Mouse (Mus musculus): ENCODE measurements around the gene Bag1. TPM values are rescaled to one million over a fixed set of nuclear protein-coding genes. Genes with fewer than 3 reads are reported as not detected.
A peak's percentile ranks its signal among the peaks of the same experiment; 100 is the strongest.

Gene Bag1
- 199 and 217 TPM in 2 replicates for polyA plus RNA-seq (2014; fragmentation: Nextera tagmentation; extraction: Ambion mirVana)

DNA sequence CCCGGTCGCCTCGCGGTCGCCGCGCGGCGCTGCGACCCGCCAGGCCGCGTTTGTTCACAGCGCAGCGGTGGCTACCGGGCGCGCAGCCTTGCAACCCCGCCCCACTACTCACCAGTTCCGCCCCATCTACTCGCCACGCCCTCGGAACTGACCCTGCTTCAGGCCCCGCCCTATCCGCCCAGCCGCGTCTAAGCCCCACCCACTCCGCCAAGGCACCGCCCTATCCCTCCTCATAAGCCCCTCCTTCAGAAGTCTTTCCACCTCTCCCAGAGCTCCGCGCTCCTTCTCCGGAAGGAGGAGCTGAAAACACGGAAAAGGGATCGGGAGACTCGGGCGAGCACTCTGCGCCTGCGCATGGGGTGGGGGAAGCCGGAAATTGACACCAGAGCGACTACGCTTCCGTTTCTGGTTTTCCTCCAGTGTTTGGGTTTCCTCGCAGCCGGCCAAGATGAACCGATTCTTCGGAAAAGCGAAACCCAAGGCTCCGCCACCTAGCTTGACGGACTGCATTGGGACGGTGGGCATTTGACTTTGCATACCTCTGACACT lies at the start of gene Bag1, which contains the start of gene Chmp5:
TSS of gene Bag1 (minus strand) at position 135 of the 549 bp plus-strand sequence.
TSS of gene Chmp5 (plus strand) at position 248 of the 549 bp plus-strand sequence.
- ATAC-seq (replicated peaks; ENCODE audit: insufficient number of reproducible peaks, low FRiP score, low TSS enrichment), result peak; percentile 99
- Histone ChIP-seq H3K4me1 (ENCODE audit: control insufficient read depth, insufficient read depth, low read length) (peaks cover 17% of the 10 kb centered on the region), H3K4me2 (peak within 1 kb of the TSS; percentile 95), H3K9ac (ENCODE audit: low read depth, low read length) (peak within 1 kb of the TSS; percentile 93), H3K27me3 (ENCODE audit: control insufficient read depth, insufficient read depth, low read length) (no peaks in the 10 kb centered on the region), H3K27ac (ENCODE audit: low read depth, low read length) (peak within 1 kb of the TSS; percentile 84), H3K4me3 (ENCODE audit: low read depth, low read length) (peak within 1 kb of the TSS; percentile 97), H3K9me3 (replicated peaks; ENCODE audit: control insufficient read depth, low read length) (no peaks in the 10 kb centered on the region), H3K36me3 (ENCODE audit: control insufficient read depth, insufficient read depth, low read length) (peaks cover 29% of the 10 kb centered on the region)
- WGBS (ENCODE audit: insufficient replicate concordance), result 1% methylated on average over 50 of the region's 50 CpGs

DNA sequence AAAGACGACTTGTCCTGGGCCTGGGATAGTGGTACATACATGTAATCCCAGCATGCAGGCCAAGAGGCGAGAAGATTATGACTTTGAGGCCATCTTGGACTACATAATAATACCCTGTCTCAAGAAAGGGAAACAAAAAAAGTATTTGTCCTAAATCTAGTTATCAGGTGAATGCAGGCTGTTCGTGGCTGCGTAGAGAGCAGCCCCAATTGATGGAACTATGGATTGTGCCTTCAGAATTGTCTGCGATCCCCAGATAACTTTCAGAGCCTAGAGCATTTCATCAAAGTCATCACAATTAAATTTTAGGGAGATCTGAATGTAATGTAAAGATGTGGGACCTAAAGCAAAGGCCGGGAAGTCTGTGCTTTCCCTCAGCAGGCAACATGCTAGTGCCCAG lies 48.2 kb upstream of the Bag1 start:
- 93% methylated on average over 6 of the region's 6 CpGs for WGBS (ENCODE audit: insufficient replicate concordance)
- no peaks in the 10 kb centered on the region for H3K27me3 ChIP-seq (ENCODE audit: control insufficient read depth, insufficient read depth, low read length)
- ATAC-seq (replicated peaks; ENCODE audit: insufficient number of reproducible peaks, low FRiP score, low TSS enrichment), result no peak
- no peaks in the 10 kb centered on the region for H3K9me3 ChIP-seq (replicated peaks; ENCODE audit: control insufficient read depth, low read length)
- H3K4me3 ChIP-seq (ENCODE audit: low read depth, low read length), result no peak overlapping the region
- H3K36me3 ChIP-seq (ENCODE audit: control insufficient read depth, insufficient read depth, low read length), result peaks cover 56% of the 10 kb centered on the region
- H3K27ac ChIP-seq (ENCODE audit: low read depth, low read length), result no peak overlapping the region
- H3K4me2 ChIP-seq, result no peak overlapping the region
- H3K9ac ChIP-seq (ENCODE audit: low read depth, low read length), result no peak overlapping the region
- H3K4me1 ChIP-seq (ENCODE audit: control insufficient read depth, insufficient read depth, low read length), result no peaks in the 10 kb centered on the region

DNA sequence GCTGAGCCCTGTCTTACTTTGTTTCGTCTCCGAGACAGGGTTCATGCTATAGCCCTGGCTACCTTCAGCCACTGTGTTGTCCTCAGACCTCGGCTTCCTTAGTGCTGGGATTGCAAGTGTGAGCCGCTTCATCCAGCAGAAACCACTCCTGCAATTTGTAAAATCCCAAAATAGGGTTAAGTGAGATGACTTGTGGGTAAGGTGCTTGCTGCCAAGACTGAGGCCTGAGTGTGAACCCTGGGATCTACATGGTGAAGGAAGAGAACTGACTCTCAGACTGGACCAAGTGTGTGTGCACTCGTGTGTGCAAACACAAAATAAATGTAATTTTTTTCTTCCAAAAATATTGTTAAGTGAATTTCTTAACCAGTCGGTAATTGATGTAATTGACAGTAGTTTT lies 41.5 kb upstream of the Bag1 start:
- H3K4me1 ChIP-seq (ENCODE audit: control insufficient read depth, insufficient read depth, low read length), result no peaks in the 10 kb centered on the region
- no peak for ATAC-seq (replicated peaks; ENCODE audit: insufficient number of reproducible peaks, low FRiP score, low TSS enrichment)
- no peaks in the 10 kb centered on the region for H3K9me3 ChIP-seq (replicated peaks; ENCODE audit: control insufficient read depth, low read length)
- no peak overlapping the region for H3K4me2 ChIP-seq
- H3K4me3 ChIP-seq (ENCODE audit: low read depth, low read length), result no peak overlapping the region
- H3K27ac ChIP-seq (ENCODE audit: low read depth, low read length), result no peak overlapping the region
- no peaks in the 10 kb centered on the region for H3K27me3 ChIP-seq (ENCODE audit: control insufficient read depth, insufficient read depth, low read length)
- peaks cover 51% of the 10 kb centered on the region for H3K36me3 ChIP-seq (ENCODE audit: control insufficient read depth, insufficient read depth, low read length)
- 87% methylated on average over 6 of the region's 6 CpGs for WGBS (ENCODE audit: insufficient replicate concordance)
- no peak overlapping the region for H3K9ac ChIP-seq (ENCODE audit: low read depth, low read length)

DNA sequence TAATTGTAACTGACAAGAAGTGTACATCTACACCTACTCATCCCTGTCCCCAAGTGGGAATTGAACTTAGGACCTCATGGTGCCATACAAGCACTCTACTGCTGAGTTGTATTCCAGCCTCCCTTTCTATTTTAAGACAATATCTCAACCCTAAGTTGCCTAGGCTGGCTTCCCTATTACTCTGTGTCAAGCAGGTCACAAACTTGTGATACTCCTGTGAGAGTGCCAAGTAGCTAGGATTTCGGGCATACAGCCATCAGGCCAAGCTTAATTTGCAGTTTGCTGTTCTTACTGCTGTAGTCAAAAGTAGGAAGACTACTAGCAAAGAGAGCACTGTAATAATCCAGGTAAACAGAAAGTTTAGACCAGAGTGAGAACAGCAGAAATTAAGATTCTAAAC lies 35.6 kb upstream of the Bag1 start:
- Histone ChIP-seq H3K9ac (ENCODE audit: low read depth, low read length) (no peak overlapping the region), H3K27me3 (ENCODE audit: control insufficient read depth, insufficient read depth, low read length) (no peaks in the 10 kb centered on the region), H3K36me3 (ENCODE audit: control insufficient read depth, insufficient read depth, low read length) (peaks cover 26% of the 10 kb centered on the region), H3K4me1 (ENCODE audit: control insufficient read depth, insufficient read depth, low read length) (no peaks in the 10 kb centered on the region), H3K4me3 (ENCODE audit: low read depth, low read length) (no peak overlapping the region), H3K27ac (ENCODE audit: low read depth, low read length) (no peak overlapping the region), H3K9me3 (replicated peaks; ENCODE audit: control insufficient read depth, low read length) (no peaks in the 10 kb centered on the region), H3K4me2 (no peak overlapping the region)
- ATAC-seq (replicated peaks; ENCODE audit: insufficient number of reproducible peaks, low FRiP score, low TSS enrichment), result no peak
- 86% methylated on average over 1 of the region's 1 CpGs for WGBS (ENCODE audit: insufficient replicate concordance)

DNA sequence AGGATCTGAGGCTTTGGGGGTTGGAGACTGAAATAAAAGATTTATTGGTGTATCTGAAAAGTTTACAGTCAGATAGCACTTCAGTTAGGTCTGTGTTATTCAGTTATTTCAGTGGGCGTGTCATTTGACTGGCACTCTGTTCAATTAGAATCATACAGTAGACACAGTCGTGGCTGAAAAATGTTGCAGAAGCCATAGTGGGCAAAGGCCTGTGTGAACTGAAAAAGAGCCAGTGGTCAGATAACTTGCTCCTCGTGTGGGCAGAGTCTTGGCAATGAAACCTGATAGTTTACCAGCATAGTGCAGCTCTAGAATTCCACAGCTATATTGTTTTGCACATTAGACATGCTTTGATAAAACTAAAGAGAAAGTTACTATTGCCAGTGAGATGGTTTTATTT lies 34.4 kb upstream of the Bag1 start:
- Histone ChIP-seq H3K9me3 (replicated peaks; ENCODE audit: control insufficient read depth, low read length) (no peaks in the 10 kb centered on the region), H3K36me3 (ENCODE audit: control insufficient read depth, insufficient read depth, low read length) (peaks cover 24% of the 10 kb centered on the region)
- 80% methylated on average over 3 of the region's 3 CpGs for WGBS (ENCODE audit: insufficient replicate concordance)

DNA sequence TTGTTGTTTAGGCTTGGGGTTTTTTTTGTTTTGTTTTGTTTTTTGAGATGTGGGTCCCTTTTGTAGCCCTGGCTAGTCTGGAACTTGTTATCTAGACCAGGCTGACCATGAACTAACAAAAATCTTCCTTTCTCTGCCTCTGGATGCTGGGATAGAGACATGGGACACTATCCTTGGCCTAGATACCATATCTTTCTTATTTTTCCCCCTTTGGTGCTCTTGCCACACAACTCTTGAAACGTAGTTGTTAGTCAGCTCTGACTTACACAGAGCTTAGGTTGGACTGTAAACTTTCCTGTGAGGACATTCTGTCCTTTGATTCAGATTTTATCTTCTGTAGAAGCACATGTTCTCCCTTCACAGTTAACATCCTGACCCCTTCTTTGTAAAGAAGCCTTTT lies 31.3 kb upstream of the Bag1 start:
- Histone ChIP-seq H3K4me1 (ENCODE audit: control insufficient read depth, insufficient read depth, low read length) (no peaks in the 10 kb centered on the region), H3K4me3 (ENCODE audit: low read depth, low read length) (no peak overlapping the region), H3K9me3 (replicated peaks; ENCODE audit: control insufficient read depth, low read length) (no peaks in the 10 kb centered on the region), H3K27ac (ENCODE audit: low read depth, low read length) (no peak overlapping the region), H3K9ac (ENCODE audit: low read depth, low read length) (no peak overlapping the region), H3K27me3 (ENCODE audit: control insufficient read depth, insufficient read depth, low read length) (no peaks in the 10 kb centered on the region), H3K4me2 (no peak overlapping the region), H3K36me3 (ENCODE audit: control insufficient read depth, insufficient read depth, low read length) (peaks cover 23% of the 10 kb centered on the region)
- 100% methylated on average over 1 of the region's 1 CpGs for WGBS (ENCODE audit: insufficient replicate concordance)
- ATAC-seq (replicated peaks; ENCODE audit: insufficient number of reproducible peaks, low FRiP score, low TSS enrichment), result no peak

More for the DNA sequence above, 34.4 kb upstream of the Bag1 start:
- no peaks in the 10 kb centered on the region for H3K4me1 ChIP-seq (ENCODE audit: control insufficient read depth, insufficient read depth, low read length)
- no peak overlapping the region for H3K4me3 ChIP-seq (ENCODE audit: low read depth, low read length)
- no peaks in the 10 kb centered on the region for H3K27me3 ChIP-seq (ENCODE audit: control insufficient read depth, insufficient read depth, low read length)
- H3K27ac ChIP-seq (ENCODE audit: low read depth, low read length), result no peak overlapping the region
- no peak overlapping the region for H3K9ac ChIP-seq (ENCODE audit: low read depth, low read length)
- no peak overlapping the region for H3K4me2 ChIP-seq
- ATAC-seq (replicated peaks; ENCODE audit: insufficient number of reproducible peaks, low FRiP score, low TSS enrichment), result no peak

DNA sequence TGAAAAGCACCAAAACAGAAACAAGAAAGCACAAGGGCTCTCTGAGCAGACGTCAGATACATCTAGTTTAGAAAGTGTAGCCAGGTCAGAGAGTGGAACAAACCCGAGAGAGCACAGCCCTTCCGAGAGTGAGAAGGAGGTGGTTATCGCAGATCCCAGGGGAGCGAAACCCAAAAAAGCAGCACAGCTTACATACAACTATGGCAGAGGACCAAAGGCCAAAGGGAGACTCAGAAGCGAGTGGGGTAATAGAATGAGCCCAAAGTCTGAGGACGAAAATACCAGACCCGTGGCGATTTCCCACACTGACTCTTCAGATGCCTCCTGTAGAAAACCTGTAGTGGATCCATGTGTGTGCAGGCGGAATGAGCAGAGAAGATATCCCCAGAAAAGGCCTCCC lies 28.6 kb upstream of the Bag1 start:
- Histone ChIP-seq H3K4me2 (no peak overlapping the region), H3K9ac (ENCODE audit: low read depth, low read length) (no peak overlapping the region), H3K9me3 (replicated peaks; ENCODE audit: control insufficient read depth, low read length) (no peaks in the 10 kb centered on the region), H3K36me3 (ENCODE audit: control insufficient read depth, insufficient read depth, low read length) (peaks cover 23% of the 10 kb centered on the region), H3K4me1 (ENCODE audit: control insufficient read depth, insufficient read depth, low read length) (peaks cover 9% of the 10 kb centered on the region; the same call in 1 of the 2 replicates), H3K4me3 (ENCODE audit: low read depth, low read length) (no peak overlapping the region), H3K27me3 (ENCODE audit: control insufficient read depth, insufficient read depth, low read length) (no peaks in the 10 kb centered on the region), H3K27ac (ENCODE audit: low read depth, low read length) (no peak overlapping the region)
- WGBS (ENCODE audit: insufficient replicate concordance), result 90% methylated on average over 10 of the region's 10 CpGs
- no peak for ATAC-seq (replicated peaks; ENCODE audit: insufficient number of reproducible peaks, low FRiP score, low TSS enrichment)

DNA sequence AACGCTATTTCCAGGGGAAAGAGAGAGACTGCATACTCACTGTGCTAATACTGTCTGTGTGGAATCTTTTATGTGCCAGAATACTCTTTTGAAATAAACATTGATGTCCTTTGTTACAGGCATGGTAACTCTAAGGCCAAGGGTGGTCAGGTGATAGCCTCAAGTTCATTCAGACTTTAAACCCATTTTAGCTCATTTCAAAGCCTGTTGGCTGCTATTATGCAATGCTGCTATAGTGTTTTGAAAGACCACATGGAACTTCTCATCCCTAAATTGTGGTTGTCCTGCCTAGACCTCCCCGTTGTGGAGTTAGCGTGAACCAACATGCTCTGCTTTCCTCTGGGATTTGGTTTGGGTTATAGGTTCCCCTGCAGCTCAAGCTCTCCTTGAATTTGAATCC lies 27.6 kb upstream of the Bag1 start:
- H3K9ac ChIP-seq (ENCODE audit: low read depth, low read length), result no peak overlapping the region
- H3K4me3 ChIP-seq (ENCODE audit: low read depth, low read length), result no peak overlapping the region
- ATAC-seq (replicated peaks; ENCODE audit: insufficient number of reproducible peaks, low FRiP score, low TSS enrichment), result no peak
- no peak overlapping the region for H3K4me2 ChIP-seq
- H3K36me3 ChIP-seq (ENCODE audit: control insufficient read depth, insufficient read depth, low read length), result peaks cover 21% of the 10 kb centered on the region
- H3K9me3 ChIP-seq (replicated peaks; ENCODE audit: control insufficient read depth, low read length), result no peaks in the 10 kb centered on the region
- H3K27ac ChIP-seq (ENCODE audit: low read depth, low read length), result no peak overlapping the region
- peaks cover 9% of the 10 kb centered on the region; the same call in 1 of the 2 replicates for H3K4me1 ChIP-seq (ENCODE audit: control insufficient read depth, insufficient read depth, low read length)
- H3K27me3 ChIP-seq (ENCODE audit: control insufficient read depth, insufficient read depth, low read length), result no peaks in the 10 kb centered on the region
- WGBS (ENCODE audit: insufficient replicate concordance), result 96% methylated on average over 3 of the region's 3 CpGs

DNA sequence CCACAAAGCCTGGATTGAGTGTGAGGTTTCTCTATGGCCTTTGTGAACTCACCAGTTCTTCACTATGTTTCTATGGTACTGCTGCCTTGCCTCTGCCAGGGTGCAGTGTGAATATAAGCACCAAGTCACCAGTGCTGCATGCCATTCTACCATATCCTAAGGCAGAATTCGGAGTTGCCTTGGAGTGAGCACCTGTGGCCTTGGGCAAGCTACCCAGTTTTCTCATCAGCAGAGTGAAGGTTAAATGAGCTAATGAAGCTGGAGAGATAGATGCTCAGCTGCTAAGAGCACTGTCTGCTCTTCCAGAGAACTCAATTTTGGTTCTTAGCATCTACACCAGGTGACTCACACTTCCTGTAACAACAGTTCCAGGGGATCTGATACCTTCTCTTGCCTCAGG lies 25.9 kb upstream of the Bag1 start:
- ATAC-seq (replicated peaks; ENCODE audit: insufficient number of reproducible peaks, low FRiP score, low TSS enrichment), result no peak
- H3K4me2 ChIP-seq, result no peak overlapping the region
- WGBS (ENCODE audit: insufficient replicate concordance), result 100% methylated on average over 1 of the region's 1 CpGs
- H3K27ac ChIP-seq (ENCODE audit: low read depth, low read length), result no peak overlapping the region
- no peaks in the 10 kb centered on the region for H3K27me3 ChIP-seq (ENCODE audit: control insufficient read depth, insufficient read depth, low read length)
- H3K9ac ChIP-seq (ENCODE audit: low read depth, low read length), result no peak overlapping the region
- no peaks in the 10 kb centered on the region for H3K9me3 ChIP-seq (replicated peaks; ENCODE audit: control insufficient read depth, low read length)
- peaks cover 16% of the 10 kb centered on the region for H3K36me3 ChIP-seq (ENCODE audit: control insufficient read depth, insufficient read depth, low read length)
- no peak overlapping the region for H3K4me3 ChIP-seq (ENCODE audit: low read depth, low read length)
- peaks cover 16% of the 10 kb centered on the region for H3K4me1 ChIP-seq (ENCODE audit: control insufficient read depth, insufficient read depth, low read length)

Measured in heart, embryonic 11.5 days (tissue).